Mouse (Mus musculus): ENCODE results near the gene Nrg4. TPM values are rescaled to one million over a fixed set of nuclear protein-coding genes. Genes with fewer than 3 reads are reported as not detected.
A peak's percentile ranks its signal among the peaks of the same experiment; 100 is the strongest.

Gene Nrg4
- polyA plus RNA-seq, 1 experiment from 2014 or later = 1.0 TPM

DNA sequence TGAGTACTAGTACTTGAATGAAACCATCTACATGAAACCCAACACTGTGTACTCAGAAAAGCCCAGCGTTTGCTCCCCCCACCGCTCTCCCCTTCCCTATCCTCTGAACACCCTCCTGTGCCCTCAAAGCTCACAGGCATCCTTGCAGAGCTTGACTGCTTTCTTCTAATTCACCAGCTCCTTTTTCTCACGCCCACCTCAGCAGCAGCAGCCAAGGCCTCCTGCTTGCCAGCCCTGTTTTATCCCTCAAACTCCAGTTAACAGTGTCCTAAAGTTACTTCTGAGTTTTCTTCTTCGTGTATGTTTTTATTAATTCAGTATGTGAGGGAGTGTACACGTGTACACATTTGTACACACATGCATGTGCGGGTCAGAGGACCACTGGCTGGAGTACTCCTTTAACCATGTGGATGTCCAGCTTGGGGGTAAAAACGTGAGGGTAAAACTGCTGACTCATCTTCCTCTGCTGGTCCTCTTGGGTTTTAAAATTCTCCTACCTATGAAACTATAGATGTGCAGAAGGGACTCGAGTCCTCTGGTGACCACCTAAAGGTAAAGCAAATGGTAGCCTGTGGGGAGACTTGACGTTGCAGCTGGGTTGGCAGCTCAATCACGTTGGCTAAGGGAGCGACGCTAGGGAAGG, 12.9 kb downstream of the Nrg4 start:
- no peak overlapping the region for H3K9ac ChIP-seq
- no peaks in the 10 kb centered on the region for H3K4me1 ChIP-seq
- H3K4me2 ChIP-seq = no peak overlapping the region
- no peaks in the 10 kb centered on the region for H3K36me3 ChIP-seq
- H3K27me3 ChIP-seq = no peaks in the 10 kb centered on the region
- no peak overlapping the region for H3K27ac ChIP-seq
- no peaks in the 10 kb centered on the region for H3K9me3 ChIP-seq
- WGBS = 60% methylated on average over 12 of the region's 12 CpGs
- no peak for ATAC-seq (ENCODE audit: borderline replicate concordance, extremely low read depth, low FRiP score, low TSS enrichment)
- no peak overlapping the region for H3K4me3 ChIP-seq

DNA sequence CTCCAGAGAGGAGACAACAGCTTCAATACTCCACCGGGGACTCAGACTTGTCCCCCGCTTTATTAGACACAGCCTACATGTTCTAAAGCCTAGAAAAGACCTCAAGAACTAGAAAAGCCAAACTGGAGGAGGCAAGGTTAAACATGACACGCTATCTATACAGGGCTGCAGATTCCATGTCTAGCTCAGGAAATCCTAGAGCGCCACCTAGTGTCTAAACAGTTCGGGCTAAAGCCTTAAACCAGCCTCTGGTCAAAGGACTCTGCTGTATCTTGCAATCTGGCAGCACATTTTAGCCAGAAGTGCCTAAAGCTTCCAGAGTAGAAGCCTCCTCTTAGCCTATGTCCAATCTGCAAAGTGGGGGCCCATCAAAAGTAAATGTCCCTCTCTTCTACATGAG, 15.1 kb downstream of the Nrg4 start:
- Histone ChIP-seq H3K4me1 (no peaks in the 10 kb centered on the region), H3K4me2 (no peak overlapping the region), H3K9ac (no peak overlapping the region), H3K36me3 (no peaks in the 10 kb centered on the region), H3K9me3 (no peaks in the 10 kb centered on the region), H3K27ac (no peak overlapping the region), H3K4me3 (no peak overlapping the region), H3K27me3 (no peaks in the 10 kb centered on the region)
- ATAC-seq (ENCODE audit: borderline replicate concordance, extremely low read depth, low FRiP score, low TSS enrichment) = no peak
- WGBS = 7% methylated on average over 5 of the region's 5 CpGs

DNA sequence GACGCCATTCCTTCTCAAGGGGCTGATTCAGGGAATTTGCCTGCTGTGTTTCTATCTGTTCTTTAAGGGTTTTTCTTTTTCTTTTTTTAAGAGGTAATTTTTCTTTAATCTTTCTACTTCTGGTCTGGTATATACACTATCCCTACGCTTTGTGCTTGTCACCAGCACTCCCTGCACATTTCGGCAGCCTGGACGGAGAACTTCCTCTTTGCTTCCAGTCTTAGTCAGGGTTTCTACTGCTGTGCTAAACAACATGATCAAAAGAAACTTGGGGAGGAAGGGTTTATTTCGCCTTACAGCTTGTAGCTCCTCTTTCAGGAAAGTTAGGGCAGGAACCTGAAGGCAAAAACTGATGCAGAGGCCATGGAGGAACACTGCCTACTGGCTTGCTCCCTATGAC, 18.2 kb downstream of the Nrg4 start:
- H3K4me3 ChIP-seq = no peak overlapping the region
- no peak overlapping the region for H3K9ac ChIP-seq
- no peak overlapping the region for H3K27ac ChIP-seq
- WGBS = 72% methylated on average over 5 of the region's 5 CpGs
- no peaks in the 10 kb centered on the region for H3K27me3 ChIP-seq
- H3K9me3 ChIP-seq = no peaks in the 10 kb centered on the region
- ATAC-seq (ENCODE audit: borderline replicate concordance, extremely low read depth, low FRiP score, low TSS enrichment) = no peak
- no peaks in the 10 kb centered on the region for H3K36me3 ChIP-seq
- no peak overlapping the region for H3K4me2 ChIP-seq
- no peaks in the 10 kb centered on the region for H3K4me1 ChIP-seq

DNA sequence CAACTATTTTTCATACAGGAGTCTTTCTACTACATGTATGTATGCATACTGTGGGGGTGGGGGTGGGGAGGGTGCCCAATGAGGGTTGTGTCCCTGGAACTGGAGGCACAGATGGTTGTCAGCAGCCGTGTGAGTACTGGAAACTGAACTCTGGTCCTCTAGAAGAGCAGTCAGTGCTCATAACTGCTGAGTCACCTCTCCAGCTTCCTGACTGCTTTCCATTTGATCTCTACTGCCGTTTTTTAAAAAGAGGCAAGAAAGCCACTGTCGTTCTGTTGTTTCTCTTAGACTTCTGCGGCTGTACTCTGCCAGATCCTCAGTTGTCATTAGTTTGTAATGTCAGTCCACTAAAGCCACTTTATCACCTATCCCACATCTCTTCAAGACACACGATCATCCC, 19.1 kb downstream of the Nrg4 start:
- no peaks in the 10 kb centered on the region for H3K27me3 ChIP-seq
- no peaks in the 10 kb centered on the region for H3K36me3 ChIP-seq
- H3K4me1 ChIP-seq = no peaks in the 10 kb centered on the region
- ATAC-seq (ENCODE audit: borderline replicate concordance, extremely low read depth, low FRiP score, low TSS enrichment) = no peak
- H3K4me2 ChIP-seq = no peak overlapping the region
- H3K27ac ChIP-seq = no peak overlapping the region
- no peak overlapping the region for H3K9ac ChIP-seq
- H3K4me3 ChIP-seq = no peak overlapping the region
- WGBS = 46% methylated on average over 5 of the region's 5 CpGs
- H3K9me3 ChIP-seq = no peaks in the 10 kb centered on the region

DNA sequence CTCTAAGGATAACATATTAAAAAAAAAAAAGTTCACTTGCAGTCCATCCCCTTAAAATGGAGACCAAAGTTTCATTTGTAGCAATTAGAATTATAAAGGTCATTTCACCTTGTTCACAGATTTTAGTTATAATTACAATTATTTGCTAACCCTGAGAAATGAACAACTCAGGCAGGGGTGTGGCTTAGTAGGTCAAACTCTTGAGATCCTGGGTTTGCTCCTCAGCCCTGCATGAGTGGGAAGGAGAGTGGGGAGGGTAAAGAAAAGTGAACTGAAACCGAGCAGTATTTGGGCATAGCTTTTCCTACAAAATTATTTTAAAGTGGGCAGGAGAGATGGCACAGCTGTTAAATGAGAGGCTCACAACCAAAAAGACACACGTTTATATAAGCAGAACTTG, 19.6 kb downstream of the Nrg4 start:
- no peaks in the 10 kb centered on the region for H3K9me3 ChIP-seq
- H3K36me3 ChIP-seq = no peaks in the 10 kb centered on the region
- H3K27ac ChIP-seq = no peak overlapping the region
- ATAC-seq (ENCODE audit: borderline replicate concordance, extremely low read depth, low FRiP score, low TSS enrichment) = no peak
- no peak overlapping the region for H3K4me2 ChIP-seq
- H3K9ac ChIP-seq = no peak overlapping the region
- no peaks in the 10 kb centered on the region for H3K27me3 ChIP-seq
- no peaks in the 10 kb centered on the region for H3K4me1 ChIP-seq
- WGBS = 24% methylated on average over 2 of the region's 2 CpGs
- H3K4me3 ChIP-seq = no peak overlapping the region

DNA sequence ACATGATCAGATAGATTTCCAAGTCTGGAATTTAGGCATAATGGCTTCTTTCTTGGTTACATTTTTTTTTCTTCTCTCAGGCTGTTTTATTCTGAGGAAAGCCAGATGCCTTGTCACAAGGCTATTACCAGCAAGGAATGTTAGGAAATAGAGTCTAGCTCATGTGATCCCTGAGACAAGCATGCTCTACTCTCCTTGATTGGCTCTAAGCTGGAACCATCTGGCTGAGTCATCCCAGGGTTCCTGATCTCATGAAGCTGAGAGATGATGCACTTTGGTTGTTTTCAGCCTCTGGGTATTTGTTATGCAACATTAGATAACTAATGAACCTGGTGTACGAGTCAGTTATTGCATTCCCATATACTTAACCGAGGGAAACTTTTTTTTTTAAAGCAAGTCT, 30.4 kb downstream of the Nrg4 start:
- H3K4me3 ChIP-seq = no peak overlapping the region

DNA sequence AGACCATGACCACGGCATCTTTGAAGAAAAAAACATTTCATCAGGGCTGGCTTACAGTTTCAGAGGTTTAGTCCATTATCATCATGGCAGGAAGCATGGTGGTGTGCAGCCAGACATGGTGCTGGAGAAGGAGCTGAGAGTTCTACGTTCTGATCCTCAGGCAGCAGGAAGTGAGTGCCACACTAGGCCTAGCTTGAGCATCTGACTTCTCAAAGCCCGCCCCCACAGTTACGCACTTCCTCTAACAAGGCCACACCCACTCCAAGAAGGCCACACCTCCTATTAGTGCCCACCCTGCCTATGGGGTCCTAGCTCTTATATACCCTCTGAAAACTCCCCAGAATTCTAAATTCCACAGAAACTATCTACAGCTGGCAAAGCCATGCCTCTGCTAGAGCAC, 34.7 kb downstream of the Nrg4 start:
- Histone ChIP-seq H3K9ac (no peak overlapping the region), H3K27me3 (no peaks in the 10 kb centered on the region), H3K36me3 (no peaks in the 10 kb centered on the region), H3K4me1 (no peaks in the 10 kb centered on the region), H3K4me2 (no peak overlapping the region), H3K27ac (no peak overlapping the region), H3K9me3 (no peaks in the 10 kb centered on the region), H3K4me3 (no peak overlapping the region)
- WGBS = 87% methylated on average over 4 of the region's 4 CpGs
- ATAC-seq (ENCODE audit: borderline replicate concordance, extremely low read depth, low FRiP score, low TSS enrichment) = no peak

More for the DNA sequence above, 30.4 kb downstream of the Nrg4 start:
- Histone ChIP-seq H3K27me3 (no peaks in the 10 kb centered on the region), H3K36me3 (no peaks in the 10 kb centered on the region), H3K27ac (no peak overlapping the region), H3K4me1 (no peaks in the 10 kb centered on the region), H3K9me3 (no peaks in the 10 kb centered on the region), H3K9ac (no peak overlapping the region), H3K4me2 (no peak overlapping the region)
- no peak for ATAC-seq (ENCODE audit: borderline replicate concordance, extremely low read depth, low FRiP score, low TSS enrichment)
- WGBS = 63% methylated on average over 2 of the region's 2 CpGs

DNA sequence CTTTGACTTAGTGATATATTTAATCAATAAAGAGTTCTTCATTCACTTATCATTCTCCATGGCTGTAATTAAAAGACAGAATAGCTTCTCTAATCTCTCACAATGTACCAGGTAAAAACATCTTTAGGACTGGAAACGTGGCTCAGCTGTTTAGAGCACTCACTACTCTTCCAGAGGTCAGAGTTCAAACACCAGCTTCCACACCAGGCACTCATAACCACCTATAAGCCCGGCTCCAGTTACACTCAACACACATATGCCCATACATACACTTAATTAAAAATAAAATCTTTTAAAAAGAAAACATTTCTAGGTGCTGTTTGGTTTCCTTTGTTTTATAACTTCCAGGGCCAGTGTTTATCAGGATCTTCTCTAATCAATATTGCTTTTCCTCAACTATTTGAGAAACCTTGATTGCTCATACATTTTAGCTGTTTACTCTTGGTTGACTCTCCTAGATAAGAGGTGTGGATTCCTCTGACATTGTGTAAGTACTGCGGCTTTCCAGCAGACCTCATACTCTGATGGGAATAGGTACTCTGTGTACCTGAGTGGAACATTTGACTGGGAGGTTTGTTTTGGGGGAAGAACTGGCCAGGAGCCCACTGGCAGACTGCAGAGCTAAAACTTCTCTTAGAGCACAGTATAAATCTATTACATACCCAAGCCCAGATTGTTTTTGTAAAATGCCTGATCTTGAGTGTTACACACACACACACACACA, 37.0 kb downstream of the Nrg4 start:
- ATAC-seq (ENCODE audit: borderline replicate concordance, extremely low read depth, low FRiP score, low TSS enrichment) = no peak
- no peaks in the 10 kb centered on the region for H3K27me3 ChIP-seq
- H3K9me3 ChIP-seq = no peaks in the 10 kb centered on the region
- no peak overlapping the region for H3K9ac ChIP-seq
- WGBS = 29% methylated on average over 3 of the region's 3 CpGs
- no peak overlapping the region for H3K4me3 ChIP-seq
- H3K27ac ChIP-seq = no peak overlapping the region
- no peaks in the 10 kb centered on the region for H3K36me3 ChIP-seq
- H3K4me1 ChIP-seq = no peaks in the 10 kb centered on the region
- no peak overlapping the region for H3K4me2 ChIP-seq

DNA sequence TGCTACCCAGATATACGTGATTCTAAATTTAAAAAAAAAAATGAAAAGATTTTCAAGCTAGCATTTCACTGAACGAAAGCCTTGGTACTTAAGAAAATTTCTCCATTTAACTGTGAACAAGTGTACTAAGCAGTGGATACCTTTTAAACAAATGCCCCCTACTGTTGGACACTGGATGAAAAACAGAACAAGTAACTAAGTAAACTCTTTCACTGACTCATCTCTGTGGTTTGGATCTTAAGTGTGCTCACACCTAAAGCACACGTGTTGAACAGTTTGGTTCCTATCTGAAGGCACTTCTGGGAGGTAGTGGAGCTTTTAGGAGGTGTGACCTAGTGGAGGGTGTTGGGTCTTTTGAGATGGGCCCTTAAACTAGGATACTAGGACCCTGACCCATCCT, 41.4 kb downstream of the Nrg4 start:
- Histone ChIP-seq H3K4me2 (no peak overlapping the region), H3K36me3 (no peaks in the 10 kb centered on the region), H3K4me1 (0 out of 2 replicates have a peak, but pooled peaks cover 3% of the 10 kb centered on the region), H3K4me3 (no peak overlapping the region), H3K9ac (no peak overlapping the region), H3K27me3 (no peaks in the 10 kb centered on the region), H3K9me3 (no peaks in the 10 kb centered on the region), H3K27ac (no peak overlapping the region)
- ATAC-seq (ENCODE audit: borderline replicate concordance, extremely low read depth, low FRiP score, low TSS enrichment) = no peak
- WGBS = 59% methylated on average over 3 of the region's 3 CpGs

DNA sequence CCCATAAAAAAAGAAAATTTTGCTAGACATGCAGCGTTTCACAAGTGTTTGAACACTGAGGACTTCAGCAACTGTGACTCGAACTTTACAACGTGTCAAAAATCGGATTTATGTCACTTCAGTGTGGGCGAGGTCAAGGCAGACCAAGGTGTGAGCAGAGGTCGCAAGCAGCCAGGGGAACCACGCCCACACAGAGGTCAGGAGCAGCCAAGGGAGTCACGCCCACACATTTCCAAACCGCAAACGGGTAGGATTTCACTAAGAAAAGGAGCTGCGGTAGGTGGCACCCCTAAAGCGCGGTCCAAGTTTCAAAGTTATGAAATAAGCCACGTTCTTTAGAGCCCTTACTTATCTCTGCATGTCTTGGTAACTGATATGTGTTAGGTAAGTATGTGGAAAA, 43.1 kb downstream of the Nrg4 start:
- 2% methylated on average over 14 of the region's 14 CpGs for WGBS
- Histone ChIP-seq H3K9ac (no peak overlapping the region), H3K4me1 (0 out of 2 replicates have a peak, but pooled peaks cover 3% of the 10 kb centered on the region), H3K4me3 (no peak overlapping the region), H3K4me2 (peak overlapping the region; percentile 32), H3K36me3 (no peaks in the 10 kb centered on the region), H3K27ac (no peak overlapping the region), H3K27me3 (no peaks in the 10 kb centered on the region), H3K9me3 (no peaks in the 10 kb centered on the region)
- ATAC-seq (ENCODE audit: borderline replicate concordance, extremely low read depth, low FRiP score, low TSS enrichment) = no peak

DNA sequence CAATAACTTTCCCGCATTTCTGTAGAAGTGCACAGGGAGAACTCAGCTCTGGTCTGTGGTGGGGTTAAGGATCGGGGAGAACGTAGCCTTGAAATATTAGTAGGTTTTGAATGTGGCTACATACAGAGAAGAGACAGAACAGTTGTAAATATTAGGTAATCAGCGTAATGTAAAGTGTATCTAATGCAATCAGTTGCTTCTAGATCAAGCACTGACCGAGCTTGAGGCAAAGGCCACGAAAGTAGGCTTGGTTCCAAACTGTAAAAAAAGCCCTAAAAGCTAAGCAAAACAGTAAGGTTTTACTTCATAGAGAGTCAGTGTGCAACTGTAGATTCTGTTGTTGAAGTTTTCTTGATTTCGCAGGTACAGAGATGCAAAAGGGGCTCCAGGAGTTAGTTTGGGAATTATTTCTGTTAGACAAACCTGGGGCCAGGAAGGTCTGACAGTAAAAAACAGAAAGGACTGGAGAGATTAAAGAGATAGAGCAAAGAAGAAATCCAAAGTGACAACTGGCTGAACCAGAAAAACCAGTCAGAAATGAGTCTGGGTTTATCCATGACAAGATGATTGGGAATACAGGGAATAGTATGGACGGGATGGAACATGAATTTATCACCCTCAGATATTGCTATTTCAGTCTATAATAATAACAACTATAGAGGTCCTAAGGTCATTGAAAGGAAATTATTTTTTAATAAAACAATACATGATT, 47.4 kb downstream of the Nrg4 start:
- no peak for ATAC-seq (ENCODE audit: borderline replicate concordance, extremely low read depth, low FRiP score, low TSS enrichment)
- Histone ChIP-seq H3K4me3 (no peak overlapping the region), H3K4me1 (0 out of 2 replicates have a peak, but pooled peaks cover 3% of the 10 kb centered on the region), H3K9ac (no peak overlapping the region), H3K36me3 (no peaks in the 10 kb centered on the region), H3K9me3 (no peaks in the 10 kb centered on the region), H3K27me3 (no peaks in the 10 kb centered on the region), H3K4me2 (no peak overlapping the region), H3K27ac (no peak overlapping the region)
- WGBS = 76% methylated on average over 8 of the region's 8 CpGs

DNA sequence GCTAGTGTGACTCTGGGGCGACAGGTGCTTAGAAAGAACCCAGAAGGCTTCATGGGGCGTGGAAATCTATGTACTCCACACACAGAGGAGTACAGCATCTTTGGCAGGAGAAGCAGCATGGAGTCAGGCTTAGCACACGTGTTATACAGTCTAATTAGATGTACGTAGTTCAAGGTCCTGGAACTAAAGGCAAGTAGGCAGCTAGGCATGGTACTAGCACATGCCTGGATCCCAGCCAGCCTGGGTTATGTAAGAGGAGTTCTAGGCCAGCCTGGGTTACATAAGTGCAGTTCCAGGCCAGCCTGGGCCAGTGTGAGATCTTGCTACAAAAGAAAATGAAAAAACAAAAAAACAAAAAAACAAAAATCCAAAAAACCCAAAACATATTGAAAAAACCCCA, 49.1 kb downstream of the Nrg4 start:
- Histone ChIP-seq H3K4me2 (no peak overlapping the region), H3K4me1 (0 out of 2 replicates have a peak, but pooled peaks cover 2% of the 10 kb centered on the region), H3K9ac (no peak overlapping the region), H3K4me3 (no peak overlapping the region), H3K27me3 (no peaks in the 10 kb centered on the region), H3K27ac (no peak overlapping the region), H3K9me3 (no peaks in the 10 kb centered on the region), H3K36me3 (no peaks in the 10 kb centered on the region)
- no peak for ATAC-seq (ENCODE audit: borderline replicate concordance, extremely low read depth, low FRiP score, low TSS enrichment)
- WGBS = 68% methylated on average over 4 of the region's 4 CpGs

Measured in lung, embryonic 15.5 days (tissue).